Mouse (Mus musculus) embryonic facial prominence, embryonic 12.5 days (tissue): Measurements from ENCODE around the gene Sh3glb1. TPM values are rescaled to one million over a fixed set of nuclear protein-coding genes. Genes with fewer than 3 reads are reported as not detected.

Experiments used
- ATAC-seq: fragments of 200-750 bp; cut with Nextera tagmentation; 2 replicates; pipeline ENCODE4 v1.8.0; 2017; ENCODE audit not compliant: insufficient number of reproducible peaks, insufficient read depth, low FRiP score, low TSS enrichment
- H3K27ac ChIP-seq: fragments of 300-500 bp; sonication (generic); 2 replicates; pipeline ENCODE4 v1.5.1; 2016; ENCODE audit warnings: mild to moderate bottlenecking
- H3K27me3 ChIP-seq: fragments of 300-500 bp; sonication (generic); 2 replicates; pipeline ENCODE4 v1.6.1; 2016; ENCODE audit warnings: mild to moderate bottlenecking, moderate library complexity
- H3K36me3 ChIP-seq: fragments of 300-500 bp; sonication (generic); 2 replicates; pipeline ENCODE4 v1.6.1; 2016; ENCODE audit warnings: mild to moderate bottlenecking
- H3K4me1 ChIP-seq: fragments of 300-500 bp; sonication (generic); 2 replicates; pipeline ENCODE4 v1.6.1; 2016
- H3K4me2 ChIP-seq: fragments of 300-500 bp; sonication (generic); replicated peaks from 2 replicates; pipeline ENCODE4 v1.6.1; 2016; ENCODE audit warnings: mild to moderate bottlenecking, moderate library complexity
- H3K4me3 ChIP-seq: fragments of 300-500 bp; sonication (generic); 2 replicates; pipeline ENCODE4 v1.5.1; 2016; ENCODE audit warnings: mild to moderate bottlenecking
- H3K9ac ChIP-seq: fragments of 300-500 bp; sonication (generic); 2 replicates; pipeline ENCODE4 v1.6.1; 2016; ENCODE audit warnings: mild to moderate bottlenecking, moderate library complexity
- H3K9me3 ChIP-seq: fragments of 300-500 bp; sonication (generic); 2 replicates; pipeline ENCODE4 v1.6.1; 2016; ENCODE audit warnings: mild to moderate bottlenecking, moderate library complexity
- WGBS: fragments of 180-500 bp; shearing (Covaris S2); methylation state at CpG from one replicate; pipeline ENCODE4 v1.1.7; 2016; 5-methylcytosine and 5-hydroxymethylcytosine counted together
- polyA plus RNA-seq: library from polyadenylated mRNA; unstranded; fragments of >200 nt; fragmentation: Nextera tagmentation; extraction: Ambion mirVana; gene quantifications from 2 replicates; pipeline ENCODE4 v1.2.1, GENCODE M21; 2016

The Sh3glb1 gene
- polyA plus RNA-seq, 1 experiment from 2014 or later, result 99.2 TPM

DNA sequence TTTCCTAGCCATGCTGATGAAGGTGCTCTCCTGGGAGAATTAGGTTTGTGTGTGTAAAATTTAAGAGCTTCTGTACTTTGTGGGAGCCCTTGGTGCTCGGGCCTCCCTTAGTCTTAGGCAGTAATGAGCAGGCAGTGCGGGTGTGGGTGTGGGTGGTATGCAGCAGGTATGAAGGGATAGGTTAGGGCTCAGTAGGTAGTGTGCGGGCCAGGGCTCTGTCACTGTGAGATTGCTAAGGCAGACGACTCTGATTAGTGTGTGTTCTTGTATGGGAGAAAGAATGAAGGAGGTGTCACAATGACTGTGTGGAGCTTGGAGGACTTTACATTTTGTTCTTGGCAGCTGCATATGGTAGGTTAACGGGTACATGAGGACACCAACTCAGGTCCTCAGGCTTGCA is 34.0 kb downstream of the Sh3glb1 start:
- no peak overlapping the region for H3K27ac ChIP-seq
- peaks cover 3% of the 10 kb centered on the region; the same call in 1 of the 2 replicates for H3K4me1 ChIP-seq
- ATAC-seq, result no peak
- no peaks in the 10 kb centered on the region for H3K27me3 ChIP-seq
- no peak overlapping the region for H3K9ac ChIP-seq
- no peaks in the 10 kb centered on the region for H3K9me3 ChIP-seq
- whole genome bisulfite sequencing, result 87% methylated on average over 5 of the region's 5 CpGs
- H3K36me3 ChIP-seq, result peaks cover 16% of the 10 kb centered on the region; the same call in 1 of the 2 replicates
- no peak overlapping the region for H3K4me2 ChIP-seq
- H3K4me3 ChIP-seq, result no peak overlapping the region

GRCm38 (mm10) chr3:144683136-144683814 is 36.9 kb downstream of the Sh3glb1 start:
- Histone ChIP-seq H3K9ac (no peak overlapping the region), H3K36me3 (peaks cover 10% of the 10 kb centered on the region; the same call in 1 of the 2 replicates), H3K27ac (no peak overlapping the region), H3K9me3 (no peaks in the 10 kb centered on the region), H3K27me3 (no peaks in the 10 kb centered on the region), H3K4me2 (no peak overlapping the region), H3K4me3 (no peak overlapping the region), H3K4me1 (no peaks in the 10 kb centered on the region)
- no peak for ATAC-seq
- 94% methylated on average over 12 of the region's 12 CpGs for WGBS

DNA sequence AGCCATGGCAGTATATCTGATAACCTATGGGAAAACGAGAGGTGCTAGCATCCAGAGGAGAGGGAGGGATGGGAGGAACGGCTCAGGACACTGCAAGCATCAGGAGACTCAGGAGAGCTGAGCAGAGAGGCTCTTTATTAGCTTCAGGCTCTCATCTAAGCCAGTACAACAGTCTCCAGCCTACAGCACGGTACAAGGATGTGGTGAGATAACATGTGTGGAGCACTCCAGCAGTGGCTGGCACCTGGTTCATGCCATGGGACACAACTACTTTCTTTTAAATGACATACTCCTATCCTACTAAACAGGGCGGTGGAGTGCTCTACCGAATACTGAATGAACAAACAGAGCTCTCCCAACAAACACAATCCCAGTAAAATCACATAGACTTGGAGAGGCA is 38.6 kb downstream of the Sh3glb1 start:
- ATAC-seq, result no peak
- H3K4me2 ChIP-seq, result no peak overlapping the region
- no peak overlapping the region for H3K9ac ChIP-seq
- H3K36me3 ChIP-seq, result peaks cover 6% of the 10 kb centered on the region; the same call in 1 of the 2 replicates
- H3K4me3 ChIP-seq, result no peak overlapping the region
- H3K9me3 ChIP-seq, result no peaks in the 10 kb centered on the region
- no peak overlapping the region for H3K27ac ChIP-seq
- WGBS, result 81% methylated on average over 5 of the region's 5 CpGs
- H3K4me1 ChIP-seq, result no peaks in the 10 kb centered on the region
- no peaks in the 10 kb centered on the region for H3K27me3 ChIP-seq

GRCm38 (mm10) chr3:144679701-144680159 is 40.4 kb downstream of the Sh3glb1 start:
- H3K27me3 ChIP-seq, result no peaks in the 10 kb centered on the region
- no peak overlapping the region for H3K4me3 ChIP-seq
- WGBS, result 84% methylated on average over 8 of the region's 8 CpGs
- no peak for ATAC-seq
- no peaks in the 10 kb centered on the region for H3K4me1 ChIP-seq
- no peak overlapping the region for H3K27ac ChIP-seq
- no peak overlapping the region for H3K4me2 ChIP-seq
- no peaks in the 10 kb centered on the region for H3K9me3 ChIP-seq
- no peaks in the 10 kb centered on the region for H3K36me3 ChIP-seq
- no peak overlapping the region for H3K9ac ChIP-seq

GRCm38 (mm10) chr3:144679137-144679536 is 41.0 kb downstream of the Sh3glb1 start:
- Histone ChIP-seq H3K4me1 (no peaks in the 10 kb centered on the region), H3K36me3 (no peaks in the 10 kb centered on the region), H3K9me3 (no peaks in the 10 kb centered on the region), H3K27ac (no peak overlapping the region), H3K27me3 (no peaks in the 10 kb centered on the region), H3K9ac (no peak overlapping the region), H3K4me2 (no peak overlapping the region), H3K4me3 (no peak overlapping the region)
- 64% methylated on average over 4 of the region's 4 CpGs for WGBS
- ATAC-seq, result no peak

DNA sequence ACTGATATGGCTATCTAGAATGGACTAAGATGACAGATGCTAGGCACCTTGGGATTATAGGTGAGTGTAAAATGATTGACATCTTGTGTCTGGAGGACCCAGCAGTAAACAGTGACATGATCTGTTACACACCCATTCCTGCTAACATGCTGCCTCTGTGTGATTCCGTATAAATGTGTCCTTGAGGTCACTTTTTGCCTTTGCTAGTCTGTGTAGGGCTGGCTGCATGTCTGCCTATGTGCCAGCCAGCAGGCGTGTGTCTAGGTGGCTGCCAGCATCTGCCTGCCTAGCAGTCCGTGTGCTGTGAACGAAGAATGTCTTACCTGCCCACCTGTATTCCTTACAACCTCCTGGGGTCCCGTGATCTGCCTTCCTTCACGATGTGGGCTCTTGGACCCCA is 42.4 kb downstream of the Sh3glb1 start:
- Histone ChIP-seq H3K36me3 (no peaks in the 10 kb centered on the region), H3K4me3 (no peak overlapping the region), H3K27me3 (no peaks in the 10 kb centered on the region), H3K4me2 (no peak overlapping the region), H3K4me1 (no peaks in the 10 kb centered on the region), H3K27ac (no peak overlapping the region), H3K9ac (no peak overlapping the region), H3K9me3 (no peaks in the 10 kb centered on the region)
- WGBS, result 97% methylated on average over 6 of the region's 6 CpGs
- no peak for ATAC-seq

DNA sequence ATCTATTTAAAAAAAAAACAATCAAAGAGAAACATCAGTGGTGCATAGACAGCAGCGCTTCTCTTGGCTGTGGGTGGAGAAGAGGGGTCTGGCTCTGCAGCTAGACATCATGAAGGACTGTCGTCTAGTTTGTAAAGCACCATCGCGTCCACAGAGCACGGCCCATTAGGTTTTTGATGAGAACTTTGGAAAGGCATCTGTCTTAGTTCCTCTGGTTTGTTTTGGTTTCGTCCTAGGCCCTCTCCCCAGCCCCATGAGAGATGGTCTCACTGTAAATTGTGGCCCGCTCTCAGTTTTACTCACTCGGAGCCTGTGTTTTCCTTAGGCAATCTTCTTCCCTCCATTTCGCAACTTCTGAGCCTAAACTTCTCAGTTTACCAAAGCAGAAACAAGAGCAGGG is 43.9 kb downstream of the Sh3glb1 start:
- H3K27me3 ChIP-seq, result no peaks in the 10 kb centered on the region
- H3K36me3 ChIP-seq, result no peaks in the 10 kb centered on the region
- H3K27ac ChIP-seq, result no peak overlapping the region
- H3K4me3 ChIP-seq, result no peak overlapping the region
- WGBS, result 77% methylated on average over 9 of the region's 9 CpGs
- H3K9me3 ChIP-seq, result no peaks in the 10 kb centered on the region
- ATAC-seq, result no peak
- H3K4me1 ChIP-seq, result no peaks in the 10 kb centered on the region
- H3K9ac ChIP-seq, result no peak overlapping the region
- no peak overlapping the region for H3K4me2 ChIP-seq

- no peak overlapping the region for H3K4me2 ChIP-seq
Measured at GRCm38 (mm10) chr3:144672016-144672415, 48.1 kb downstream of the Sh3glb1 start.

DNA sequence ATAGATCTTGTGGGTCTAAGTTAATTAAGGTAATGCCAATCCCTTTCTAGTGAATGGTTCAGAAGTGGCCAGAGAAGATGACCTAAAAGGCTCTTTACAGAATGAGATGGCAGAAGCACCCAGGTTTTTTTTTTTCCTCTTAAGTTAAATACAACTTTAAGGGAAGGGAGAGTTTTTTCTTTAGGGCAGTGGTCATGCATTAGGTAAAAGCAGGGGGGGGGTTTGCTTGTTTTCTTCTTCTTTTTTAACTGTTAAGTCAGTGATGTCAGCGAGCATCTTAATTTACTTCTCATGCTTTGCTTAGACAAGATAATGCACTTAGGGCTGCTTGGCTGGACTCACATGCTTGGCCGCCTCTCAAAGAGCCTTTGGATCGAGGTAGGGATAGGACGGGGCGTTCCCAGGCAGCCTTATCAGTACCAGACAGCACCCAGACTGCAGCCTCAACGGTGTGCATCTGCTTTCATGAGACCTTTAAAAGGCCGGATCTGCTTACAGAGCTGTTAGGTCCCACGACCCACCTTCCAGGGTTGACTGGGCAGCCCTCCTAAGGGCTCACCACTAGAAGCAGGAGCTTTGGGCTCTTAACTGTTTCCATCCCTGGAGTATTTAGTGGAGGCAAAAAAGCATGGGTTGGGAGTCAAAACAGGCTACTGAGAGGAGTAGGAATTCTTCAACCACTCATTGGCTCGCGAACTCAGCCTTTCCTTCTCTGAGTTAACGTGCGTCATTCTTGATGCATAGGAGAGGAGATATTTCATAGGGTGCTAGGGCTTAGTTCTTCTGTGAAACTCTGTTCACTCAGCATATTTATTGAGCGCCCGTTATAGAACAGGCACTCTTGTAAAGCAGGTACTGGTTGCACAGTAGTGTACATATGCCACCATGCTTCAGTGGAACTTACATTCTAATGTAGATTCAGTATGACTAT is 49.9 kb downstream of the Sh3glb1 start:
- no peak overlapping the region for H3K27ac ChIP-seq
- no peak overlapping the region for H3K4me3 ChIP-seq
- H3K27me3 ChIP-seq, result no peaks in the 10 kb centered on the region
- ATAC-seq, result no peak
- no peaks in the 10 kb centered on the region for H3K9me3 ChIP-seq
- no peak overlapping the region for H3K9ac ChIP-seq
- no peaks in the 10 kb centered on the region for H3K36me3 ChIP-seq
- WGBS, result 75% methylated on average over 14 of the region's 14 CpGs
- no peak overlapping the region for H3K4me2 ChIP-seq
- 0 out of 2 replicates have a peak, but pooled peaks cover 6% of the 10 kb centered on the region for H3K4me1 ChIP-seq

More at GRCm38 (mm10) chr3:144672016-144672415, 48.1 kb downstream of the Sh3glb1 start:
- H3K27ac ChIP-seq, result no peak overlapping the region
- H3K36me3 ChIP-seq, result no peaks in the 10 kb centered on the region
- ATAC-seq, result no peak
- no peaks in the 10 kb centered on the region for H3K9me3 ChIP-seq
- no peaks in the 10 kb centered on the region for H3K27me3 ChIP-seq
- no peaks in the 10 kb centered on the region for H3K4me1 ChIP-seq
- H3K4me3 ChIP-seq, result no peak overlapping the region
- WGBS, result 70% methylated on average over 8 of the region's 8 CpGs
- no peak overlapping the region for H3K9ac ChIP-seq

- Histone ChIP-seq H3K27ac (no peak overlapping the region), H3K9me3 (no peaks in the 10 kb centered on the region), H3K9ac (no peak overlapping the region), H3K27me3 (no peaks in the 10 kb centered on the region), H3K4me2 (no peak overlapping the region), H3K4me3 (no peak overlapping the region), H3K4me1 (peaks cover 9% of the 10 kb centered on the region; the same call in 1 of the 2 replicates), H3K36me3 (no peaks in the 10 kb centered on the region)
- no peak for ATAC-seq
- WGBS, result 83% methylated on average over 11 of the region's 11 CpGs
Measured at GRCm38 (mm10) chr3:144669457-144669864, 50.7 kb downstream of the Sh3glb1 start.

DNA sequence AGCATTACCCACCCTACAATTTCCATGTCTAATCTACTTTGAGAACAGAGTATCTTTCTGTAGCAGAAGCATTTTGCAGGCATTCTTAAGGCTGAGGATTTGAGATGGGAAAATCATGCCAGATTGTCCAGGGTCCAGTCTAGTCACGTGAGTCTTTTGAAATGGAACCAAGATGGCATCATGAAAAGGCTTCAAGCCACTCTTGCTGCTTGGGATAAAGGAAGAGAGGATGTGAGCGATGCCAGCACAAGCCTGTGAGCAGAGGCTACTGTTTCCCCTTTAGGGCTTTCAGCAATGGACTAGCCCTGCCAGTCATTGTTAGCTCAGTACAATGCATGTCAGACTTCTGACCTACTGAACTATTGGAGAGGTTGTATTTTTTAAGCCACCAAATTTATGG is 51.2 kb downstream of the Sh3glb1 start:
- Histone ChIP-seq H3K9me3 (no peaks in the 10 kb centered on the region), H3K36me3 (no peaks in the 10 kb centered on the region), H3K4me2 (no peak overlapping the region), H3K9ac (no peak overlapping the region), H3K4me1 (peaks cover 9% of the 10 kb centered on the region; the same call in 1 of the 2 replicates), H3K27ac (no peak overlapping the region), H3K4me3 (no peak overlapping the region), H3K27me3 (no peaks in the 10 kb centered on the region)
- ATAC-seq, result no peak
- WGBS, result 79% methylated on average over 2 of the region's 2 CpGs

- H3K4me2 ChIP-seq, result no peak overlapping the region
- no peak overlapping the region for H3K9ac ChIP-seq
- no peak overlapping the region for H3K27ac ChIP-seq
- WGBS, result 88% methylated on average over 9 of the region's 9 CpGs
- ATAC-seq, result no peak
- no peaks in the 10 kb centered on the region for H3K27me3 ChIP-seq
- no peaks in the 10 kb centered on the region for H3K36me3 ChIP-seq
- H3K4me1 ChIP-seq, result peaks cover 9% of the 10 kb centered on the region; the same call in 1 of the 2 replicates
- H3K9me3 ChIP-seq, result no peaks in the 10 kb centered on the region
- H3K4me3 ChIP-seq, result no peak overlapping the region
Measured at GRCm38 (mm10) chr3:144668039-144668438, 52.1 kb downstream of the Sh3glb1 start.
